Mouse (Mus musculus) C2C12 (cell line): ENCODE results near the gene Slmap.

Source experiments
- CEBPB ChIP-seq: IDR thresholded peaks from one replicate; pipeline ENCODE4 v1.6.1; 2011; ENCODE audit warnings: low read depth, mild to moderate bottlenecking, control low read depth, moderate library complexity
- CTCF ChIP-seq: IDR thresholded peaks from one replicate; pipeline ENCODE4 v1.5.1; 2011; ENCODE audit not compliant: control insufficient read depth, insufficient read depth, insufficient read length
- MAX ChIP-seq: IDR thresholded peaks from one replicate; pipeline ENCODE4 v1.6.1; 2011; ENCODE audit warnings: mild to moderate bottlenecking, control low read depth
- USF1 ChIP-seq: IDR thresholded peaks from one replicate; pipeline ENCODE4 v1.6.1; 2011; ENCODE audit warnings: low read depth, mild to moderate bottlenecking, control low read depth, moderate library complexity

DNA sequence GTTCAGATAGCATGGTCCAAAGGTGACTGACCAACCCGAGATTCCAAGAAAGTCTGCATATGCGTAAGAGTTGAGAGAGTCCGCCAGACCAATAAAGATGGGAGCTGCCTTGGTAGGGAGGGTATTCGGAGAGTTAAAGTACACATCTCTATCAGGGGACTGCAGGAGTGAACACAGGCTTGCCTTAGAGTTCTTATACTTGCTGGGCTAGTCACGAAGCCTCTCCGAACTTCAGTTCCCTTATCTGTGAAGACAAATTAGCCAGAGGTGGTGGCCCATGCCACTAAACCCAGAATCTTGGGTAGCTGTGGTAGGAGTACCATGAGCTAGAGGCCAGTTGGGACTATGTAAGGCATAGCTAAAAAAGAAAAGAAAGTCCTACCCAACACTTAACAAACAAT lies 44.1 kb upstream of the Slmap start:
- TF ChIP-seq CTCF: no peak
- no peak for TF ChIP-seq MAX
- TF ChIP-seq CEBPB: no peak
- TF ChIP-seq USF1: no peak
